Mouse (Mus musculus) heart, embryonic 14.5 days (tissue): ENCODE data around the gene Foxj2. TPM values are rescaled to one million over a fixed set of nuclear protein-coding genes. Genes with fewer than 3 reads are reported as not detected.

Experiments
- ATAC-seq: fragments of 200-750 bp; cut with Nextera tagmentation; 2 replicates; pipeline ENCODE4 v1.8.0; 2017; ENCODE audit warnings: low read depth, moderate TSS enrichment; ENCODE audit not compliant: insufficient number of reproducible peaks, insufficient read depth, low FRiP score
- H3K27ac ChIP-seq, 2 experiments: fragments of 200-500 bp in 1 of 2; fragments of 300-500 bp in 1 of 2; sonication (generic) in 1 of 2; replicated peaks in 1 of 2; 2 replicates each; pipeline ENCODE4 v1.5.1; 2012 to 2014; ENCODE audit warnings: low read depth in 2 of 2, low read length in 2 of 2, control low read depth in 1 of 2, mild to moderate bottlenecking in 1 of 2, mixed read lengths in 1 of 2; ENCODE audit not compliant: control insufficient read depth in 1 of 2, insufficient read depth in 1 of 2
- H3K27me3 ChIP-seq: fragments of 300-500 bp; sonication (generic); 2 replicates; pipeline ENCODE4 v1.6.1; 2014; ENCODE audit warnings: mild to moderate bottlenecking, low read length, control low read depth; ENCODE audit not compliant: control insufficient read depth, insufficient read depth
- H3K36me3 ChIP-seq: fragments of 300-500 bp; sonication (generic); 2 replicates; pipeline ENCODE4 v1.6.1; 2014; ENCODE audit warnings: mild to moderate bottlenecking, control low read depth, low read length, mixed read lengths; ENCODE audit not compliant: control insufficient read depth, insufficient read depth
- H3K4me1 ChIP-seq, 2 experiments: fragments of 200-500 bp in 1 of 2; fragments of 300-500 bp in 1 of 2; sonication (generic) in 1 of 2; 2 replicates each; pipeline ENCODE4 v1.6.1; 2012 to 2014; ENCODE audit warnings: low read length in 2 of 2, control low read depth in 1 of 2, mixed read lengths in 1 of 2; ENCODE audit not compliant: control insufficient read depth in 2 of 2, insufficient read depth in 2 of 2
- H3K4me2 ChIP-seq: fragments of 300-500 bp; sonication (generic); 2 replicates; pipeline ENCODE4 v1.6.1; 2014; ENCODE audit warnings: mild to moderate bottlenecking, low read length
- H3K4me3 ChIP-seq, 2 experiments: fragments of 200-500 bp in 1 of 2; fragments of 300-500 bp in 1 of 2; sonication (generic) in 1 of 2; 2 replicates each; pipeline ENCODE4 v1.5.1; 2012 to 2014; ENCODE audit warnings: low read length in 2 of 2, mild to moderate bottlenecking in 2 of 2, control low read depth in 1 of 2, low read depth in 1 of 2, moderate library complexity in 1 of 2; ENCODE audit not compliant: control insufficient read depth in 1 of 2, insufficient read depth in 1 of 2
- H3K9ac ChIP-seq: fragments of 300-500 bp; sonication (generic); 2 replicates; pipeline ENCODE4 v1.6.1; 2014; ENCODE audit warnings: mild to moderate bottlenecking, low read length
- H3K9me3 ChIP-seq: fragments of 300-500 bp; sonication (generic); 2 replicates; pipeline ENCODE4 v1.6.1; 2016; ENCODE audit warnings: low read length, control low read depth; ENCODE audit not compliant: control insufficient read depth
- WGBS: fragments of 180-500 bp; shearing (Covaris S2); extraction: QIAGEN DNeasy Blood & Tissue Kit; methylation state at CpG from one replicate; pipeline ENCODE4 v1.1.7; 2014; 5-methylcytosine and 5-hydroxymethylcytosine counted together
- polyA plus RNA-seq: library from polyadenylated mRNA; unstranded; fragments of >200 nt; fragmentation: Nextera tagmentation; extraction: Ambion mirVana; gene quantifications from 2 replicates; pipeline ENCODE4 v1.2.1, GENCODE M21; 2014

The Foxj2 gene
- polyA plus RNA-seq, 1 experiment from 2014 or later: 7.9 TPM

GRCm38 (mm10) chr6:122832880-122833279 is 13.2 kb downstream of the Foxj2 start:
- 82% methylated on average over 7 of the region's 7 CpGs for WGBS
- H3K36me3 ChIP-seq: peaks cover 91% of the 10 kb centered on the region
- no peak overlapping the region for H3K4me3 ChIP-seq

GRCm38 (mm10) chr6:122834365-122834764 is 14.7 kb downstream of the Foxj2 start:
- no peak for ATAC-seq
- H3K36me3 ChIP-seq: peaks cover 94% of the 10 kb centered on the region
- no peak overlapping the region for H3K9ac ChIP-seq
- H3K4me2 ChIP-seq: no peak overlapping the region
- 68% methylated on average over 4 of the region's 4 CpGs for whole genome bisulfite sequencing
- H3K27ac ChIP-seq: no peak overlapping the region
- H3K4me3 ChIP-seq: no peak overlapping the region
- no peaks in the 10 kb centered on the region for H3K27me3 ChIP-seq
- H3K9me3 ChIP-seq: peaks cover 6% of the 10 kb centered on the region; the same call in 1 of the 2 replicates
- no peaks in the 10 kb centered on the region for H3K4me1 ChIP-seq

More at GRCm38 (mm10) chr6:122832880-122833279, 13.2 kb downstream of the Foxj2 start:
- Histone ChIP-seq H3K9me3 (peaks cover 6% of the 10 kb centered on the region; the same call in 1 of the 2 replicates), H3K27me3 (no peaks in the 10 kb centered on the region), H3K4me2 (no peak overlapping the region), H3K27ac (no peak overlapping the region), H3K9ac (no peak overlapping the region), H3K4me1 (no peaks in the 10 kb centered on the region)
- no peak for ATAC-seq

- no peak for ATAC-seq
- H3K36me3 ChIP-seq: peaks cover 97% of the 10 kb centered on the region
- no peak overlapping the region for H3K27ac ChIP-seq
- H3K4me3 ChIP-seq: no peak overlapping the region
- no peak overlapping the region for H3K9ac ChIP-seq
- H3K4me1 ChIP-seq: no peaks in the 10 kb centered on the region
- 93% methylated on average over 3 of the region's 3 CpGs for WGBS
- no peak overlapping the region for H3K4me2 ChIP-seq
- no peaks in the 10 kb centered on the region for H3K27me3 ChIP-seq
- H3K9me3 ChIP-seq: peaks cover 6% of the 10 kb centered on the region; the same call in 1 of the 2 replicates
Measured at GRCm38 (mm10) chr6:122836974-122837373, 17.3 kb downstream of the Foxj2 start.

- Histone ChIP-seq H3K36me3 (peaks cover 93% of the 10 kb centered on the region), H3K4me1 (no peaks in the 10 kb centered on the region), H3K4me2 (no peak overlapping the region), H3K27me3 (no peaks in the 10 kb centered on the region), H3K4me3 (no peak overlapping the region), H3K9ac (no peak overlapping the region), H3K9me3 (peaks cover 6% of the 10 kb centered on the region; the same call in 1 of the 2 replicates), H3K27ac (no peak overlapping the region)
- ATAC-seq: no peak
- 87% methylated on average over 5 of the region's 5 CpGs for WGBS
Measured at GRCm38 (mm10) chr6:122837539-122837938, 17.8 kb downstream of the Foxj2 start.

- WGBS: 84% methylated on average over 6 of the region's 6 CpGs
- peaks cover 71% of the 10 kb centered on the region for H3K36me3 ChIP-seq
Measured at GRCm38 (mm10) chr6:122843759-122844158, 24.0 kb downstream of the Foxj2 start.

GRCm38 (mm10) chr6:122852696-122853095 is 33.0 kb downstream of the Foxj2 start:
- peaks cover 3 to 5% of the 10 kb centered on the region in 2 experiments; a peak in 3 of 4 replicates for H3K4me1 ChIP-seq
- H3K9me3 ChIP-seq: no peaks in the 10 kb centered on the region
- no peaks in the 10 kb centered on the region for H3K36me3 ChIP-seq
- no peak overlapping the region for H3K4me2 ChIP-seq
- no peak overlapping the region for H3K9ac ChIP-seq
- no peaks in the 10 kb centered on the region for H3K27me3 ChIP-seq
- H3K4me3 ChIP-seq: no peak overlapping the region
- 66% methylated on average over 2 of the region's 2 CpGs for WGBS
- no peak overlapping the region for H3K27ac ChIP-seq
- no peak for ATAC-seq

More at GRCm38 (mm10) chr6:122843759-122844158, 24.0 kb downstream of the Foxj2 start:
- no peak overlapping the region for H3K4me3 ChIP-seq
- H3K27ac ChIP-seq: no peak overlapping the region
- H3K9me3 ChIP-seq: no peaks in the 10 kb centered on the region
- no peaks in the 10 kb centered on the region for H3K4me1 ChIP-seq
- H3K27me3 ChIP-seq: no peaks in the 10 kb centered on the region
- ATAC-seq: no peak
- no peak overlapping the region for H3K9ac ChIP-seq
- H3K4me2 ChIP-seq: no peak overlapping the region

GRCm38 (mm10) chr6:122854552-122854951 is 34.8 kb downstream of the Foxj2 start:
- ATAC-seq: no peak
- H3K9me3 ChIP-seq: no peaks in the 10 kb centered on the region
- H3K4me3 ChIP-seq: no peak overlapping the region
- H3K36me3 ChIP-seq: no peaks in the 10 kb centered on the region
- H3K27me3 ChIP-seq: no peaks in the 10 kb centered on the region
- H3K4me1 ChIP-seq: peaks cover 3 to 5% of the 10 kb centered on the region in 2 experiments; a peak in 3 of 4 replicates
- 79% methylated on average over 12 of the region's 12 CpGs for WGBS
- no peak overlapping the region for H3K4me2 ChIP-seq
- H3K9ac ChIP-seq: no peak overlapping the region
- H3K27ac ChIP-seq: no peak overlapping the region

GRCm38 (mm10) chr6:122855955-122856354 is 36.2 kb downstream of the Foxj2 start, which contains the start of gene C3ar1:
Gene C3ar1 (minus strand): TSS chr6:122856161.
- no peak within 1 kb of the TSS for H3K4me3 ChIP-seq
- H3K27me3 ChIP-seq: no peaks in the 10 kb centered on the region
- H3K9ac ChIP-seq: no peak within 1 kb of the TSS
- H3K36me3 ChIP-seq: no peaks in the 10 kb centered on the region
- H3K27ac ChIP-seq: 0 out of 4 replicates have a peak within 1 kb of the TSS, but pooled peaks of 1 of the 2 experiments have one; percentile 54
- ATAC-seq: no peak
- H3K4me2 ChIP-seq: peak within 1 kb of the TSS; percentile 18; the same call in 1 of the 2 replicates
- H3K4me1 ChIP-seq: peaks cover 3 to 5% of the 10 kb centered on the region in 2 experiments; a peak in 3 of 4 replicates
- H3K9me3 ChIP-seq: peaks cover 4% of the 10 kb centered on the region; the same call in 1 of the 2 replicates
- WGBS: 8% methylated on average over 7 of the region's 7 CpGs
